Mouse (Mus musculus) stomach, embryonic 14.5 days (tissue): Measurements from ENCODE around the gene Tenm3. TPM values are rescaled to one million over a fixed set of nuclear protein-coding genes. Genes with fewer than 3 reads are reported as not detected.

Experiments
- ATAC-seq: fragments of 200-750 bp; cut with Nextera tagmentation; 2 replicates; pipeline ENCODE4 v1.8.0; 2017; ENCODE audit warnings: low read depth, moderate TSS enrichment; ENCODE audit not compliant: insufficient number of reproducible peaks, insufficient read depth, low FRiP score
- H3K27ac ChIP-seq: fragments of 300-500 bp; sonication (generic); 2 replicates; pipeline ENCODE4 v1.5.1; 2014; ENCODE audit warnings: mild to moderate bottlenecking, low read length, moderate library complexity, mixed read lengths
- H3K27me3 ChIP-seq: fragments of 300-500 bp; sonication (generic); 2 replicates; pipeline ENCODE4 v1.6.1; 2014; ENCODE audit warnings: low read length, control low read depth, mixed read lengths; ENCODE audit not compliant: control insufficient read depth, insufficient read depth
- H3K36me3 ChIP-seq: fragments of 300-500 bp; sonication (generic); 2 replicates; pipeline ENCODE4 v1.6.1; 2014; ENCODE audit warnings: mild to moderate bottlenecking, control low read depth, low read length, moderate library complexity, mixed read lengths; ENCODE audit not compliant: control insufficient read depth, insufficient read depth
- H3K4me1 ChIP-seq: fragments of 300-500 bp; sonication (generic); 2 replicates; pipeline ENCODE4 v1.6.1; 2014; ENCODE audit warnings: low read length, control low read depth, mixed read lengths; ENCODE audit not compliant: control insufficient read depth, insufficient read depth
- H3K4me2 ChIP-seq: fragments of 300-500 bp; sonication (generic); replicated peaks from 2 replicates; pipeline ENCODE4 v1.6.1; 2014; ENCODE audit warnings: low read depth, low read length, control low read depth
- H3K4me3 ChIP-seq: fragments of 300-500 bp; sonication (generic); 2 replicates; pipeline ENCODE4 v1.5.1; 2014; ENCODE audit warnings: low read depth, low read length, control low read depth
- H3K9ac ChIP-seq: fragments of 300-500 bp; sonication (generic); replicated peaks from 2 replicates; pipeline ENCODE4 v1.6.1; 2014; ENCODE audit warnings: low read depth, mild to moderate bottlenecking, control low read depth, low read length, moderate library complexity, mixed read lengths
- H3K9me3 ChIP-seq: fragments of 300-500 bp; sonication (generic); 2 replicates; pipeline ENCODE4 v1.6.1; 2016; ENCODE audit warnings: low read depth, low read length, control low read depth; ENCODE audit not compliant: control insufficient read depth
- WGBS: fragments of 180-500 bp; shearing (Covaris S2); extraction: QIAGEN DNeasy Blood & Tissue Kit; methylation state at CpG from one replicate; pipeline ENCODE4 v1.1.7; 2014; 5-methylcytosine and 5-hydroxymethylcytosine counted together
- polyA plus RNA-seq: library from polyadenylated mRNA; unstranded; fragments of >200 nt; fragmentation: Nextera tagmentation; extraction: Ambion mirVana; gene quantifications from 2 replicates; pipeline ENCODE4 v1.2.1, GENCODE M21; 2014

Gene Tenm3
- polyA plus RNA-seq, 1 experiment from 2014 or later: 29.8 TPM

DNA sequence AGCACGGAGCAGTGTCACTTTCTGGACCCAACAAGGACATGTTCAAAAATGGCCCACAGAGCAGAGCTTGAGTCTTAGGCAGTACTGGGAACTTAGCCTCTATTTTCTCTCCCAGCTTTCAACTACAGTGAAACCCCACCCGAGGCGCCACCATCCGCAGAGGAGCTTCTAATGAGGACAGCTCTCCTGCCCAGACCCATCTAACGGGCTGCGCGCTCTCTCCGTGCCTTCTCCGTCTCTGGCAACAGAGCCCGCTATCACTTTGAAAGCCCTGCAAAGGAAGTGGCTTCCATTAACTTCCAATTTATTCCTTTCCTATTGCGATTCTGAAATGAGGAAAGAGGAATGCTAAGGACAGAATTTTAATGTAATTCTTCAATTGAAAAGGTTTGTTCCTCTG lies 569.2 kb downstream of the Tenm3 start:
- H3K4me1 ChIP-seq: no peaks in the 10 kb centered on the region
- WGBS: 92% methylated on average over 11 of the region's 11 CpGs
- no peak overlapping the region for H3K4me2 ChIP-seq
- no peak overlapping the region for H3K27ac ChIP-seq
- H3K9me3 ChIP-seq: peaks cover 3% of the 10 kb centered on the region; the same call in 1 of the 2 replicates
- peaks cover 11% of the 10 kb centered on the region for H3K36me3 ChIP-seq
- H3K4me3 ChIP-seq: no peak overlapping the region
- no peak overlapping the region for H3K9ac ChIP-seq
- no peak for ATAC-seq
- no peaks in the 10 kb centered on the region for H3K27me3 ChIP-seq

DNA sequence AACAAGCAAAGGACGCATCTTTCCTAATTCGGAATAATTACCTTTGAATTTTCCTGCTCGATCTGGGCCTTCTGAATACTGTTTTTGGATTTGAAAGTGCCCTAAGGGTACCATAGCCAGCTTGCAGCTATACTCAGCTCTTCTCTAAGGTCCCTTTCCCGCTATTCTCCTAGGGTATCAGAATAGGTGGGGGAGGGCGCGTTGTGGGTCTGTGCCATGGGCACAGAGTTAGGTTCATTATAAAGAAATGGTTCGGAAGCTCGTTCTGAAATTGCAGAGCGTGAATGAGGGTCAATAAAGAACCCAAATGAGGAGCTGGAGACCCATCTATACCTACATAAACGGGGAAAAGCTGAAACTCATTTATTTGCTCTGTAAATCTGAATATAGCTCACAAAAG lies 575.1 kb downstream of the Tenm3 start:
- 92% methylated on average over 10 of the region's 10 CpGs for WGBS
- no peak for ATAC-seq
- no peaks in the 10 kb centered on the region for H3K9me3 ChIP-seq
- H3K9ac ChIP-seq: no peak overlapping the region
- H3K27me3 ChIP-seq: no peaks in the 10 kb centered on the region
- H3K4me3 ChIP-seq: no peak overlapping the region
- H3K36me3 ChIP-seq: no peaks in the 10 kb centered on the region
- no peak overlapping the region for H3K4me2 ChIP-seq
- no peaks in the 10 kb centered on the region for H3K4me1 ChIP-seq
- H3K27ac ChIP-seq: no peak overlapping the region

DNA sequence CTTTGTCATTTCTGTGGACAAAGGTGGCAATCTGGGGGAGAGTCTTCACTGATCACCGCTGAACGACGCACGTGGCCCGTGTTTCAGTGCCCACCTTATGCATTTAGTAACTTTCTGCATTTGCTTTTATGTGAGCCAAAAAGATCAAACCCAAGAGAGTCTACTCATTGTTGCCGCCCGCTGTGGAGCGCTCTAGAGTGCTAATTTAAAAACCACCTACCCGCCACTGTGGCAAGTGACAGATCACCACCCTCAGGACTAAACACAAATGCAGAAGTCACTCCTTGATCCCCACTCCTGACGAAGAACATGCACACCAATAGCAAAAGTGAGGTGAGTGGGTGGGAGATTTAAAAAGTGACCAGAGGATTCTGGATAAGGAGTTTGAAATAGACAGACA lies 583.5 kb downstream of the Tenm3 start:
- no peaks in the 10 kb centered on the region for H3K9me3 ChIP-seq
- no peak overlapping the region for H3K9ac ChIP-seq
- no peaks in the 10 kb centered on the region for H3K27me3 ChIP-seq
- no peak overlapping the region for H3K4me2 ChIP-seq
- no peaks in the 10 kb centered on the region for H3K36me3 ChIP-seq
- H3K4me3 ChIP-seq: no peak overlapping the region
- H3K27ac ChIP-seq: no peak overlapping the region
- WGBS: 91% methylated on average over 10 of the region's 10 CpGs
- H3K4me1 ChIP-seq: no peaks in the 10 kb centered on the region
- ATAC-seq: no peak

- Histone ChIP-seq H3K9me3 (no peaks in the 10 kb centered on the region), H3K27ac (no peak overlapping the region), H3K4me3 (no peak overlapping the region), H3K4me1 (no peaks in the 10 kb centered on the region), H3K36me3 (no peaks in the 10 kb centered on the region), H3K9ac (no peak overlapping the region), H3K27me3 (no peaks in the 10 kb centered on the region), H3K4me2 (no peak overlapping the region)
- ATAC-seq: no peak
- 74% methylated on average over 6 of the region's 6 CpGs for WGBS
These were observed 583.9 kb downstream of the Tenm3 start for GRCm38 (mm10) chr8:48259832-48260231.

DNA sequence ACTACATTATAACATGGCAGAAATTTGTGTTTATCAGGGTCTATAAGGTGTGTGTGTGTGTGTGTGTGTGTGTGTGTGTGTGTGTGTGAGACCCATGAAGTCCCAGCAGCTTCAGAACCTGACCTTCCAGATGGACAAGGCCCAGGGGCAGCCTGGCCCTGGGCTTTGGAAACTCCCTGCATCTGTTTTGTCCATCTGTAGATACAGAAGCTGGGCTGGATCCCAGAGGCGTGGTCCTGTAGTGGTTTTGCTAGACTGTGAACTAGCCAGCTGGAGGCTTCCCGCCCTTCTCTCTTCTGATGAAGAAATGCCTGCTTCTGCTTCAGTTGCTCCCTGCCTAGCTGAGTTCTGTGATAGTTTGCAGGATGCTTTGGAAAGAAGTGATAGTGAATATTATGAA lies 599.9 kb downstream of the Tenm3 start:
- 82% methylated on average over 2 of the region's 2 CpGs for WGBS
- Histone ChIP-seq H3K27ac (no peak overlapping the region), H3K27me3 (no peaks in the 10 kb centered on the region)

DNA sequence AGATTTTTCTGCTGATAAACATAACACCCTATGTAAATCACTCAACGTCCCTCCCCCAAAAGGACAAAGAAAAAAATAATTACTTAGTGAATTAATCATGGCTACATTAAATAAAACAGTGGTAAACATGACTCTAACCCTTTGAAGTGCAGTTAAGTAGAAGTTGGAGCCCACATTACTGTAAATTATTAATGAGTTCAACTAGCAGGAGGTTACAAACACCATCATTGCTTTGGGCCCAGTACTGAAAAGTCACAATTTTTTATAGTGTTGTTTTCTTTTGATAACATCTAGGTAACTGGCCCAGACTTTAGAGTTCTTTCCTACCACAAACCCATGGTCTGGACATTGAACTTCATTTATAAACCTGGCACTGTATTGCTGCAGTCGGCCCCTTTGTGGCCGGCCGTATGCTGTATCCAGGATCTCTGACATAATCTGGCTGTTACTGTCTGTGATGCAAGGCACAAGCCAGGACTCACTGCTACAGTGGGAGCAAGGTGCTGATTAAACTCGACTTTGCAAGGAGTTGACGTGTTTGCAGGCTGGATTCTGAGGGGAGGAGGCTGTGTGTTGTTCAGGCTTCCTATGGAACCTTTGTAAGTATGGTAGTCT lies 602.7 kb downstream of the Tenm3 start:
- Histone ChIP-seq H3K4me2 (no peak overlapping the region), H3K36me3 (peaks cover 12% of the 10 kb centered on the region), H3K4me3 (no peak overlapping the region), H3K9ac (no peak overlapping the region), H3K27ac (no peak overlapping the region), H3K4me1 (no peaks in the 10 kb centered on the region), H3K27me3 (no peaks in the 10 kb centered on the region), H3K9me3 (no peaks in the 10 kb centered on the region)
- ATAC-seq: no peak
- whole genome bisulfite sequencing: 36% methylated on average over 6 of the region's 6 CpGs

More for the DNA sequence above, 599.9 kb downstream of the Tenm3 start:
- Histone ChIP-seq H3K9ac (no peak overlapping the region), H3K4me1 (no peaks in the 10 kb centered on the region), H3K4me3 (no peak overlapping the region), H3K9me3 (no peaks in the 10 kb centered on the region), H3K36me3 (no peaks in the 10 kb centered on the region; the same call in 1 of the 2 replicates), H3K4me2 (no peak overlapping the region)
- no peak for ATAC-seq

DNA sequence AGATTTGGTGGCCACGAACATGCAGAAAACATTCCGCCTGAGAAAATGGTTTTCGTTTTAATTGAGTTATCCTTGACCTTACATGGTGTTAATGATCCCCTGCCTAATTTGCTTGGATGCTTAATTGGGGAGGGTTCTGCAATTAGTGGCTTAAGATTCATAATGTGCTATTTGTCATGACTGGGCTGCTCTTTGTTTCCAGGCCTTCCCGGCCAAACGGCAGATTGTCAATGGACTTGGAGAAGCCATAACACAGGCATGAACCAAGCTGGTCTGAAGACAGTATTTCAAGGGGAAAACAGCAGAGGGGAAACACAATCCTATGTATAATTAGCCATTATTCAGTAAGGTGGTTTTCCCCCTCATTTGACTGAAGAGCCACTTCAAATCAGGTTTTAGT lies 606.8 kb downstream of the Tenm3 start:
- no peaks in the 10 kb centered on the region for H3K4me1 ChIP-seq
- 92% methylated on average over 5 of the region's 5 CpGs for WGBS
- H3K9me3 ChIP-seq: no peaks in the 10 kb centered on the region
- H3K9ac ChIP-seq: no peak overlapping the region
- H3K4me3 ChIP-seq: no peak overlapping the region
- no peaks in the 10 kb centered on the region for H3K27me3 ChIP-seq
- no peak overlapping the region for H3K27ac ChIP-seq
- no peak overlapping the region for H3K4me2 ChIP-seq
- peaks cover 29% of the 10 kb centered on the region for H3K36me3 ChIP-seq
- ATAC-seq: no peak

- no peak overlapping the region for H3K4me2 ChIP-seq
- H3K27ac ChIP-seq: no peak overlapping the region
- no peak overlapping the region for H3K4me3 ChIP-seq
- H3K4me1 ChIP-seq: no peaks in the 10 kb centered on the region
- no peak overlapping the region for H3K9ac ChIP-seq
- ATAC-seq: no peak
- WGBS: 64% methylated on average over 7 of the region's 7 CpGs
- H3K9me3 ChIP-seq: no peaks in the 10 kb centered on the region
- H3K36me3 ChIP-seq: peaks cover 33% of the 10 kb centered on the region
- H3K27me3 ChIP-seq: no peaks in the 10 kb centered on the region
These were observed 610.8 kb downstream of the Tenm3 start for GRCm38 (mm10) chr8:48232927-48233326.

DNA sequence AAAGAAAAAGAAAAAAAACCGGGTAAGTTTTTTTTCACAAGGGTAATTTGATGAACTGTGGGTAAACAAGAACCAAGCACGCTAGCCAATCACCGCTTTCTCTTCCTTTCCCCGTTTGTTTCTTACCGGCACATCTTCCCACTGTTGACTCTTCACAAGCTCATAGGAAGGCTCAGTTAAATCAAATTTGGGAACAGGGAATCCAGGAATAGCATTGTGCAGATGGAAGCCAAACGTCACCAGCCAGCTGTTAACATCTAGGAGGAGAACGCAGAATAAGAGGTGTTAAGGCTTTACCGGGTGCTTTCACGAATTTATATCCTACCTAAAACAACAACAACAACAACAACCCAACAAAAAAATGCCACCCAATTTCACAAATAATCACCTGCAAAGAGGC lies 611.9 kb downstream of the Tenm3 start:
- H3K4me3 ChIP-seq: no peak overlapping the region
- H3K36me3 ChIP-seq: peaks cover 29% of the 10 kb centered on the region
- H3K9ac ChIP-seq: no peak overlapping the region
- H3K4me1 ChIP-seq: no peaks in the 10 kb centered on the region
- 81% methylated on average over 9 of the region's 9 CpGs for WGBS
- no peak for ATAC-seq
- no peak overlapping the region for H3K4me2 ChIP-seq
- no peak overlapping the region for H3K27ac ChIP-seq
- no peaks in the 10 kb centered on the region for H3K9me3 ChIP-seq
- H3K27me3 ChIP-seq: no peaks in the 10 kb centered on the region
